Mouse (Mus musculus) E14TG2a.4 (cell line): ENCODE results near the gene 2410004B18Rik.

Experiments used
- CTCF ChIP-seq: conservative IDR thresholded peaks from 2 replicates; pipeline ENCODE4 v1.5.1; 2014; ENCODE audit warnings: low read length
- NANOG ChIP-seq: IDR thresholded peaks from 2 replicates; pipeline ENCODE4 v1.6.1; 2014; ENCODE audit warnings: borderline replicate concordance, low read length, mixed read lengths
- POU5F1 ChIP-seq: IDR thresholded peaks from 2 replicates; pipeline ENCODE4 v1.6.1; 2014; ENCODE audit warnings: low read length, borderline replicate concordance

DNA sequence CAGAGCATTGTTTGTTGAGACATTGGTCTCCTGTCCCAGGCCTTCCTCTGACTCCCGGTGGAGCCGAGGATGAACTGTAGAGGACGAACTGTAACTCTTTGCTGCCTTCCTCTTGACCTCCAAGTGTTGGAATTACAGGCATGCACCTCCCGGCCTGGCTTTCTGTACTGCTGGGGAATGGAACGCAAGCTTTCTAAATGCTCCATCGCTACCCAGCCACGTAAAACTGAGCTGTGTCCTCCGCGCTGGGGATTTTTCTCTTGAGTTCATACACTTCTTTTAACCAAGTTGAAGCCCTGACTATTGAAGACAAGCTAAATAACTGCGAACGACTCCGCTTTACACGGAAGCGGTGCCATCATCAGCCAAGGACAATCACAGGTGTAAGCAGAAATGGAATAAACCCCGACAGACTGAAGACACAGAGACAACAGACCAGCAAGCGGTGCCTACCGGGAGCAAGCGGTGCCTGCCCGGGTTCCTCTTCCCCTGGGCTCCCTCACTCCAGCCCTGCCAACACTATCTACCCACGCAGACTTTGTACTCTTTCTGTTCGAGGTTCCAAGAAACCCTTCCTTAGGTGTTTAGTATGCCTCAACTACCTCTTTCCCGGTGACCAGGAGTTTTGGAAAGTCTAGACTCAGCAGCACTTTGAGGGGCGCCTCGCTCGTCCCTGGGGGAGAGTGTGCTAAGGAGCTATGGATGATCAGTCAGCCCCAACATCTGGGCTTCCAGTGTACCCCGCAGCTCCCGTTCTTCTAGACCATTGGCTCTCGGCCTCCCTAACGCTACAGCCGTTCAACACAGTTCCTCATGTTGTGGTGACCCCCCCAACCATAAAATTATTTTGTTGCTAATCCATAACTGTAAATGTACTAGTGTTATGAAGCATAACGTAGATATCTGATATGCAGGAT lies 25.5 kb downstream of the 2410004B18Rik start:
- TF ChIP-seq CTCF (no peak), NANOG (no peak), POU5F1 (no peak)
